Mouse (Mus musculus): Measurements from ENCODE around the gene Pklr. TPM values are rescaled to one million over a fixed set of nuclear protein-coding genes. Genes with fewer than 3 reads are reported as not detected.

Gene Pklr
- total and polyA plus RNA-seq, 2 experiments from 2014 or later = 0.04 TPM; not detected in 1

DNA sequence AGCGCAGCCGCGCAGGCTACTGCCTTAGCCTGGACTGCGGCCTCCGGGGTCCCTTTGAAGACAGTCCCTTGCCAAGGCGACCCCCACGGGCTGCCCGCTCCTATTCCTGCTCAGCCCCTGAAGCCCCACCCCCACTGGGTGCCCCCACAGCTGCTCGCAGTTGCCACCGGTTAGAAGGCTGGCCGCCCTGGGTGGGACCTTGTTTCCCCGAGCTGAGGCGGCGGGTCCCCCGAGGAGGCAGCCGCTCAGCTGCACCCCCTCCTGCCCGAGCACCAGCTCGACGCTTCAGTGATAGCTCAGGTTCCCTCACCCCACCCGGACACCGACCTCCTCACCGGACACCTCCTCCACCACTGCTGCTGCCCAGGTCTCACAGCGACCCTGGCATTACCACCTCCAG lies 51.3 kb downstream of the Pklr start:
- no peak overlapping the region for H3K9ac ChIP-seq (replicated peaks; ENCODE audit: low read depth, low read length)
- WGBS = 44% methylated on average over 23 of the region's 23 CpGs
- H3K4me1 ChIP-seq (ENCODE audit: control insufficient read depth, insufficient read depth) = peaks cover 8% of the 10 kb centered on the region; the same call in 1 of the 2 replicates
- peak overlapping the region; percentile 32; the same call in 1 of the 2 replicates for H3K4me2 ChIP-seq (ENCODE audit: low read depth, low read length)
- ATAC-seq (ENCODE audit: insufficient read depth, low read depth) (no peak), DNase-seq (ENCODE audit: low spot score) (no peak)
- TF ChIP-seq CTCF (IDR thresholded peaks at IDR 0.05; ENCODE audit: low read depth) (no peak), EP300 (IDR thresholded peaks at IDR 0.05; ENCODE audit: low read depth) (no peak)
- H3K27ac ChIP-seq (ENCODE audit: low read depth) = peak overlapping the region; percentile 13; the same call in 1 of the 2 replicates
- 0 out of 2 replicates have a peak, but pooled peaks cover 3% of the 10 kb centered on the region for H3K36me3 ChIP-seq (replicated peaks; ENCODE audit: control insufficient read depth, insufficient read depth, low read length)
- H3K27me3 ChIP-seq (ENCODE audit: control insufficient read depth, insufficient read depth, low read length) = no peaks in the 10 kb centered on the region
- H3K9me3 ChIP-seq (replicated peaks; ENCODE audit: control insufficient read depth, low read length) = no peaks in the 10 kb centered on the region
- H3K4me3 ChIP-seq (ENCODE audit: low read depth, low read length) = no peak overlapping the region; the same call in 1 of the 2 replicates

- TF ChIP-seq CTCF (IDR thresholded peaks at IDR 0.05; ENCODE audit: low read depth) (no peak), EP300 (IDR thresholded peaks at IDR 0.05; ENCODE audit: low read depth) (no peak)
- H3K27ac ChIP-seq (ENCODE audit: low read depth) = peak overlapping the region; percentile 13; the same call in 1 of the 2 replicates
- H3K4me2 ChIP-seq (ENCODE audit: low read depth, low read length) = peak overlapping the region; percentile 32; the same call in 1 of the 2 replicates
- no peaks in the 10 kb centered on the region for H3K36me3 ChIP-seq (replicated peaks; ENCODE audit: control insufficient read depth, insufficient read depth, low read length)
- 75% methylated on average over 18 of the region's 18 CpGs for WGBS
- no peaks in the 10 kb centered on the region for H3K27me3 ChIP-seq (ENCODE audit: control insufficient read depth, insufficient read depth, low read length)
- peak overlapping the region; percentile 1; the same call in 1 of the 2 replicates for H3K4me3 ChIP-seq (ENCODE audit: low read depth, low read length)
- H3K4me1 ChIP-seq (ENCODE audit: control insufficient read depth, insufficient read depth) = peaks cover 8% of the 10 kb centered on the region; the same call in 1 of the 2 replicates
- no peak overlapping the region; the same call in 1 of the 2 replicates for H3K9ac ChIP-seq (replicated peaks; ENCODE audit: low read depth, low read length)
- DNase-seq (ENCODE audit: low spot score) (no peak), ATAC-seq (ENCODE audit: insufficient read depth, low read depth) (no peak)
- no peaks in the 10 kb centered on the region for H3K9me3 ChIP-seq (replicated peaks; ENCODE audit: control insufficient read depth, low read length)
Measured at GRCm38 (mm10) chr3:89187690-89188477, 51.9 kb downstream of the Pklr start.

- no peak overlapping the region; the same call in 1 of the 2 replicates for H3K9ac ChIP-seq (replicated peaks; ENCODE audit: low read depth, low read length)
- H3K4me3 ChIP-seq (ENCODE audit: low read depth, low read length) = no peak overlapping the region; the same call in 1 of the 2 replicates
- H3K9me3 ChIP-seq (replicated peaks; ENCODE audit: control insufficient read depth, low read length) = no peaks in the 10 kb centered on the region
- peaks cover 5% of the 10 kb centered on the region; the same call in 1 of the 2 replicates for H3K4me1 ChIP-seq (ENCODE audit: control insufficient read depth, insufficient read depth)
- no peak for ATAC-seq (ENCODE audit: insufficient read depth, low read depth)
- H3K27ac ChIP-seq (ENCODE audit: low read depth) = no peak overlapping the region
- H3K27me3 ChIP-seq (ENCODE audit: control insufficient read depth, insufficient read depth, low read length) = no peaks in the 10 kb centered on the region
- TF ChIP-seq EP300 (IDR thresholded peaks at IDR 0.05; ENCODE audit: low read depth) (no peak), CTCF (IDR thresholded peaks at IDR 0.05; ENCODE audit: low read depth) (no peak)
- WGBS = 71% methylated on average over 12 of the region's 12 CpGs
- peak overlapping the region; percentile 17; the same call in 1 of the 2 replicates for H3K4me2 ChIP-seq (ENCODE audit: low read depth, low read length)
- no peaks in the 10 kb centered on the region for H3K36me3 ChIP-seq (replicated peaks; ENCODE audit: control insufficient read depth, insufficient read depth, low read length)
- DNase-seq (ENCODE audit: low spot score) = no peak
Measured at GRCm38 (mm10) chr3:89188478-89188875, 52.5 kb downstream of the Pklr start.

GRCm38 (mm10) chr3:89190436-89190835 lies 54.5 kb downstream of the Pklr start:
- Histone ChIP-seq H3K4me2 (ENCODE audit: low read depth, low read length) (no peak overlapping the region), H3K36me3 (replicated peaks; ENCODE audit: control insufficient read depth, insufficient read depth, low read length) (no peaks in the 10 kb centered on the region), H3K4me1 (ENCODE audit: control insufficient read depth, insufficient read depth) (0 out of 2 replicates have a peak, but pooled peaks cover under 1% of the 10 kb centered on the region), H3K27ac (ENCODE audit: low read depth) (peak overlapping the region; percentile 23; the same call in 1 of the 2 replicates), H3K9ac (replicated peaks; ENCODE audit: low read depth, low read length) (no peak overlapping the region), H3K4me3 (ENCODE audit: low read depth, low read length) (no peak overlapping the region), H3K27me3 (ENCODE audit: control insufficient read depth, insufficient read depth, low read length) (no peaks in the 10 kb centered on the region), H3K9me3 (replicated peaks; ENCODE audit: control insufficient read depth, low read length) (no peaks in the 10 kb centered on the region)
- no peak for TF ChIP-seq EP300 (IDR thresholded peaks at IDR 0.05; ENCODE audit: low read depth)
- TF ChIP-seq CTCF (IDR thresholded peaks at IDR 0.05; ENCODE audit: low read depth) = no peak
- 66% methylated on average over 8 of the region's 8 CpGs for WGBS
- ATAC-seq (ENCODE audit: insufficient read depth, low read depth) (no peak), DNase-seq (ENCODE audit: low spot score) (no peak)

- no peaks in the 10 kb centered on the region for H3K36me3 ChIP-seq (replicated peaks; ENCODE audit: control insufficient read depth, insufficient read depth, low read length)
- no peak overlapping the region for H3K9ac ChIP-seq (replicated peaks; ENCODE audit: low read depth, low read length)
- H3K9me3 ChIP-seq (replicated peaks; ENCODE audit: control insufficient read depth, low read length) = no peaks in the 10 kb centered on the region
- 78% methylated on average over 1 of the region's 1 CpGs for WGBS
- ATAC-seq (ENCODE audit: insufficient read depth, low read depth) = no peak
- TF ChIP-seq CTCF (IDR thresholded peaks at IDR 0.05; ENCODE audit: low read depth) = no peak
- TF ChIP-seq EP300 (IDR thresholded peaks at IDR 0.05; ENCODE audit: low read depth) = no peak
- no peak overlapping the region for H3K27ac ChIP-seq (ENCODE audit: low read depth)
- no peak overlapping the region for H3K4me2 ChIP-seq (ENCODE audit: low read depth, low read length)
- H3K4me3 ChIP-seq (ENCODE audit: low read depth, low read length) = no peak overlapping the region
- no peaks in the 10 kb centered on the region for H3K27me3 ChIP-seq (ENCODE audit: control insufficient read depth, insufficient read depth, low read length)
- peaks cover 6% of the 10 kb centered on the region; the same call in 1 of the 2 replicates for H3K4me1 ChIP-seq (ENCODE audit: control insufficient read depth, insufficient read depth)
- no peak for DNase-seq (ENCODE audit: low spot score)
Measured at GRCm38 (mm10) chr3:89193351-89193750, 57.4 kb downstream of the Pklr start.
